Mouse (Mus musculus) kidney, adult 2 months (tissue): ENCODE results near the gene Mesp1.

Experiments
- CTCF ChIP-seq: fragments of 200-500 bp; conservative IDR thresholded peaks from 2 replicates; pipeline ENCODE4 v1.5.1; 2011; ENCODE audit warnings: low read depth, mild to moderate bottlenecking, control low read depth, low read length, moderate library complexity, mixed read lengths; ENCODE audit not compliant: insufficient read depth, insufficient read length
- POLR2A ChIP-seq: fragments of 200-500 bp; IDR thresholded peaks from one replicate; pipeline ENCODE4 v1.6.1; 2011; ENCODE audit warnings: low read depth, low read length, control low read depth

- TF ChIP-seq CTCF (no peak), POLR2A (no peak)
These were observed 37.6 kb upstream of the Mesp1 start for GRCm38 (mm10) chr7:79831145-79831544.
